7 mouse cellular contexts compared by ENCODE assay signal in genomic region chr14:21501048-21501657, GRCm38 (mm10). TPM values are rescaled to one million over a fixed set of nuclear protein-coding genes. Genes with fewer than 3 reads are reported as not detected.
A peak's percentile ranks its signal among the peaks of the same experiment; 100 is the strongest.
DNase-seq lines count a peak whose midpoint lies in the region; ATAC-seq lines count a peak whose summit lies in the region.

No protein-coding gene starts in this region.

- ATAC-seq in erythroblast, adult 5-6 weeks (replicated peaks; ENCODE audit: low FRiP score, poor library complexity, severe bottlenecking): peak; percentile 57
- no peak; the same call in 1 of the 2 replicates for ATAC-seq in midbrain, embryonic 16.5 days

- H3K4me3 ChIP-seq in hindbrain, embryonic 10.5 days: peak overlapping the region; percentile 99
- peak overlapping the region; percentile 85 for H3K4me3 ChIP-seq in midbrain, embryonic 16.5 days (ENCODE audit: low read depth, low read length)

- peak overlapping the region; percentile 99 for H3K27ac ChIP-seq in hindbrain, embryonic 10.5 days
- H3K27ac ChIP-seq in midbrain, embryonic 16.5 days (ENCODE audit: low read length): peak overlapping the region; percentile 97

- peaks cover 6% of the 10 kb centered on the region; the same call in 1 of the 2 replicates for H3K36me3 ChIP-seq in hindbrain, embryonic 10.5 days
- H3K36me3 ChIP-seq in midbrain, embryonic 16.5 days (ENCODE audit: control insufficient read depth, insufficient read depth, low read length): no peaks in the 10 kb centered on the region

- H3K4me2 ChIP-seq in midbrain, embryonic 16.5 days (ENCODE audit: low read length): peak overlapping the region; percentile 50

- H3K9ac ChIP-seq in midbrain, embryonic 16.5 days (ENCODE audit: low read depth, low read length): peak overlapping the region; percentile 80

- 2% methylated on average over 38 of the region's 38 CpGs for WGBS in hindbrain, embryonic 10.5 days
- WGBS in midbrain, embryonic 16.5 days: under 1% methylated on average over 31 of the region's 38 CpGs

- DNase-seq in MEL-GATA-1-ER (ENCODE audit: extremely low read depth, low read depth) (peak; percentile 43), liver (peak; percentile 90)
- peak; percentile 92 to 95 for DNase-seq in adrenal gland, postnatal 36 days
- peak; percentile 92 for DNase-seq in hindbrain, embryonic 10.5 days (ENCODE audit: low spot score)
- peak; percentile 64 for DNase-seq in telencephalon, adult 2 months (ENCODE audit: low read depth, low spot score)

- H3K4me1 ChIP-seq in hindbrain, embryonic 10.5 days (replicated peaks): peaks cover 26% of the 10 kb centered on the region
- H3K4me1 ChIP-seq in midbrain, embryonic 16.5 days (ENCODE audit: control insufficient read depth, insufficient read depth, low read length): peaks cover 16% of the 10 kb centered on the region

- H3K27me3 ChIP-seq in hindbrain, embryonic 10.5 days (ENCODE audit: insufficient read depth, poor library complexity, severe bottlenecking): no peaks in the 10 kb centered on the region
- no peaks in the 10 kb centered on the region for H3K27me3 ChIP-seq in midbrain, embryonic 16.5 days (ENCODE audit: control insufficient read depth, insufficient read depth, low read depth, low read length)

- H3K9me3 ChIP-seq in hindbrain, embryonic 10.5 days: peaks cover under 1% of the 10 kb centered on the region; the same call in 1 of the 2 replicates
- H3K9me3 ChIP-seq in midbrain, embryonic 16.5 days (replicated peaks; ENCODE audit: control insufficient read depth, low read length, poor library complexity, severe bottlenecking): no peaks in the 10 kb centered on the region

RNA-seq across cellular contexts. Expression of gene Kat6b, which starts 19.9 kb away (rescaled TPM):
- 10 to 100 TPM; 42.5 to 47.8 TPM for total RNA-seq in adrenal gland, postnatal 36 days (2021)
- 6.3 and 6.9 TPM in 2 replicates for total RNA-seq in erythroblast, adult 5-6 weeks (2015; ENCODE audit: low replicate concordance)
- total RNA-seq in erythroblast, adult 5-6 weeks (2017; ENCODE audit: low replicate concordance): 7.4 and 10.6 TPM in 2 replicates
- polyA plus RNA-seq in hindbrain, embryonic 10.5 days (2016; fragmentation: Nextera tagmentation; extraction: Ambion mirVana): 9.6 and 13.3 TPM in 2 replicates
- polyA plus RNA-seq in midbrain, embryonic 16.5 days (2015; fragmentation: Nextera tagmentation; extraction: Ambion mirVana): 17.2 and 19.6 TPM in 2 replicates

Comparison
In these comparisons a context has a peak if more than half of its experiments do, and no peak if none do; other contexts are left out.
1. DNase-seq: peak in every context shown above with its lines; median percentile 94 in adrenal gland, postnatal 36 days; 92 in hindbrain, embryonic 10.5 days; 90 in liver; 64 in telencephalon, adult 2 months; 43 in MEL-GATA-1-ER.